Mouse (Mus musculus) heart, embryonic 15.5 days (tissue): ENCODE results near the gene Sntb2. TPM values are rescaled to one million over a fixed set of nuclear protein-coding genes. Genes with fewer than 3 reads are reported as not detected.

Source experiments
- ATAC-seq: fragments of 200-750 bp; cut with Nextera tagmentation; replicated peaks from 2 replicates; pipeline ENCODE4 v1.8.0; 2017; ENCODE audit warnings: low read depth, moderate TSS enrichment; ENCODE audit not compliant: insufficient number of reproducible peaks, insufficient read depth, low FRiP score
- H3K27ac ChIP-seq: fragments of 300-500 bp; sonication (generic); 2 replicates; pipeline ENCODE4 v1.5.1; 2015; ENCODE audit warnings: mild to moderate bottlenecking, inconsistent platforms
- H3K27me3 ChIP-seq: fragments of 300-500 bp; sonication (generic); 2 replicates; pipeline ENCODE4 v1.6.1; 2015; ENCODE audit warnings: inconsistent platforms
- H3K36me3 ChIP-seq: fragments of 300-500 bp; sonication (generic); 2 replicates; pipeline ENCODE4 v1.6.1; 2015; ENCODE audit warnings: mild to moderate bottlenecking, inconsistent platforms
- H3K4me1 ChIP-seq: fragments of 300-500 bp; sonication (generic); replicated peaks from 2 replicates; pipeline ENCODE4 v1.6.1; 2015; ENCODE audit warnings: inconsistent platforms
- H3K4me2 ChIP-seq: fragments of 300-500 bp; sonication (generic); 2 replicates; pipeline ENCODE4 v1.6.1; 2015; ENCODE audit warnings: inconsistent platforms, mild to moderate bottlenecking, moderate library complexity
- H3K4me3 ChIP-seq: fragments of 300-500 bp; sonication (generic); 2 replicates; pipeline ENCODE4 v1.5.1; 2015; ENCODE audit warnings: mild to moderate bottlenecking, inconsistent platforms
- H3K9ac ChIP-seq: fragments of 300-500 bp; sonication (generic); 2 replicates; pipeline ENCODE4 v1.6.1; 2015; ENCODE audit warnings: mild to moderate bottlenecking, inconsistent platforms
- H3K9me3 ChIP-seq: fragments of 300-500 bp; sonication (generic); replicated peaks from 2 replicates; pipeline ENCODE4 v1.6.1; 2016; ENCODE audit warnings: inconsistent platforms
- WGBS: fragments of 180-500 bp; shearing (Covaris S2); methylation state at CpG from one replicate; pipeline ENCODE4 v1.1.7; 2015; ENCODE audit warnings: mixed read lengths; 5-methylcytosine and 5-hydroxymethylcytosine counted together
- polyA plus RNA-seq: library from polyadenylated mRNA; unstranded; fragments of >200 nt; fragmentation: Nextera tagmentation; extraction: Ambion mirVana; gene quantifications from 2 replicates; pipeline ENCODE4 v1.2.1, GENCODE M21; 2015

The Sntb2 gene
- polyA plus RNA-seq, 1 experiment from 2014 or later: 12.6 TPM

GRCm38 (mm10) chr8:106932376-106933065, 3.0 kb upstream of the Sntb2 start:
- WGBS: 12% methylated on average over 22 of the region's 22 CpGs
- Histone ChIP-seq H3K9me3 (no peaks in the 10 kb centered on the region), H3K9ac (peak overlapping the region; percentile 38; the same call in 1 of the 2 replicates), H3K27ac (peak overlapping the region; percentile 26), H3K4me3 (peak overlapping the region; percentile 28), H3K36me3 (no peaks in the 10 kb centered on the region), H3K4me2 (peak overlapping the region; percentile 61), H3K4me1 (peaks cover 18% of the 10 kb centered on the region), H3K27me3 (no peaks in the 10 kb centered on the region)
- ATAC-seq: no peak

GRCm38 (mm10) chr8:106933506-106934143, 1.9 kb upstream of the Sntb2 start:
- peaks cover 26% of the 10 kb centered on the region for H3K4me1 ChIP-seq
- H3K9me3 ChIP-seq: no peaks in the 10 kb centered on the region
- H3K27ac ChIP-seq: no peak overlapping the region
- 89% methylated on average over 4 of the region's 4 CpGs for WGBS
- no peak overlapping the region for H3K9ac ChIP-seq
- H3K4me3 ChIP-seq: no peak overlapping the region
- H3K27me3 ChIP-seq: no peaks in the 10 kb centered on the region
- no peaks in the 10 kb centered on the region for H3K36me3 ChIP-seq
- no peak overlapping the region for H3K4me2 ChIP-seq
- ATAC-seq: no peak

- ATAC-seq: no peak
- Histone ChIP-seq H3K27me3 (no peaks in the 10 kb centered on the region), H3K9ac (no peak overlapping the region), H3K4me2 (no peak overlapping the region), H3K4me3 (no peak overlapping the region), H3K4me1 (peaks cover 26% of the 10 kb centered on the region), H3K9me3 (no peaks in the 10 kb centered on the region), H3K27ac (no peak overlapping the region), H3K36me3 (no peaks in the 10 kb centered on the region)
- WGBS: 79% methylated on average over 16 of the region's 16 CpGs
These were observed 1.1 kb upstream of the Sntb2 start for GRCm38 (mm10) chr8:106934226-106934977.

GRCm38 (mm10) chr8:106935899-106936477, 438 bp downstream of the Sntb2 start:
- H3K9ac ChIP-seq: peak overlapping the region; percentile 80
- peak overlapping the region; percentile 93 for H3K4me3 ChIP-seq
- H3K36me3 ChIP-seq: no peaks in the 10 kb centered on the region
- no peaks in the 10 kb centered on the region for H3K9me3 ChIP-seq
- H3K27me3 ChIP-seq: no peaks in the 10 kb centered on the region
- peak overlapping the region; percentile 92 for H3K27ac ChIP-seq
- under 1% methylated on average over 76 of the region's 76 CpGs for WGBS
- peaks cover 24% of the 10 kb centered on the region for H3K4me1 ChIP-seq
- peak overlapping the region; percentile 84 for H3K4me2 ChIP-seq
- ATAC-seq: peak; percentile 71

GRCm38 (mm10) chr8:106936478-106937051, 1.0 kb downstream of the Sntb2 start:
- Histone ChIP-seq H3K4me1 (peaks cover 24% of the 10 kb centered on the region), H3K9ac (peak overlapping the region; percentile 80), H3K9me3 (no peaks in the 10 kb centered on the region), H3K4me2 (peak overlapping the region; percentile 84), H3K4me3 (peak overlapping the region; percentile 93), H3K36me3 (no peaks in the 10 kb centered on the region), H3K27me3 (no peaks in the 10 kb centered on the region), H3K27ac (peak overlapping the region; percentile 92)
- ATAC-seq: no peak
- WGBS: 1% methylated on average over 26 of the region's 26 CpGs

GRCm38 (mm10) chr8:106937081-106937800, 1.7 kb downstream of the Sntb2 start:
- WGBS: 34% methylated on average over 14 of the region's 14 CpGs
- Histone ChIP-seq H3K36me3 (no peaks in the 10 kb centered on the region), H3K4me1 (peaks cover 23% of the 10 kb centered on the region), H3K4me2 (peak overlapping the region; percentile 84), H3K9ac (peak overlapping the region; percentile 80), H3K9me3 (no peaks in the 10 kb centered on the region), H3K27me3 (no peaks in the 10 kb centered on the region), H3K4me3 (peak overlapping the region; percentile 93), H3K27ac (peak overlapping the region; percentile 92; the same call in 1 of the 2 replicates)
- ATAC-seq: no peak

GRCm38 (mm10) chr8:106941806-106942205, 6.3 kb downstream of the Sntb2 start:
- Histone ChIP-seq H3K4me1 (peaks cover 24% of the 10 kb centered on the region), H3K4me2 (no peak overlapping the region), H3K9ac (no peak overlapping the region), H3K4me3 (no peak overlapping the region), H3K27ac (no peak overlapping the region), H3K27me3 (no peaks in the 10 kb centered on the region), H3K36me3 (no peaks in the 10 kb centered on the region), H3K9me3 (no peaks in the 10 kb centered on the region)
- ATAC-seq: no peak
- 91% methylated on average over 3 of the region's 3 CpGs for WGBS

- H3K9me3 ChIP-seq: no peaks in the 10 kb centered on the region
- H3K9ac ChIP-seq: no peak overlapping the region
- ATAC-seq: no peak
- no peaks in the 10 kb centered on the region for H3K36me3 ChIP-seq
- no peak overlapping the region for H3K4me3 ChIP-seq
- H3K4me2 ChIP-seq: no peak overlapping the region
- peaks cover 9% of the 10 kb centered on the region for H3K4me1 ChIP-seq
- no peaks in the 10 kb centered on the region for H3K27me3 ChIP-seq
- peak overlapping the region; percentile 43 for H3K27ac ChIP-seq
- 81% methylated on average over 3 of the region's 3 CpGs for WGBS
These were observed 8.4 kb downstream of the Sntb2 start for GRCm38 (mm10) chr8:106943874-106944418.

GRCm38 (mm10) chr8:106944756-106945155, 9.2 kb downstream of the Sntb2 start:
- Histone ChIP-seq H3K27ac (peak overlapping the region; percentile 43), H3K9ac (no peak overlapping the region)
- ATAC-seq: 0 out of 2 replicates have a peak, but pooled peaks have one; percentile 35

GRCm38 (mm10) chr8:106948678-106949243, 13.2 kb downstream of the Sntb2 start:
- Histone ChIP-seq H3K27ac (no peak overlapping the region), H3K4me1 (peaks cover 6% of the 10 kb centered on the region; the same call in 1 of the 2 replicates), H3K9me3 (no peaks in the 10 kb centered on the region), H3K36me3 (no peaks in the 10 kb centered on the region), H3K27me3 (no peaks in the 10 kb centered on the region), H3K9ac (no peak overlapping the region), H3K4me3 (no peak overlapping the region), H3K4me2 (no peak overlapping the region)
- WGBS: 87% methylated on average over 3 of the region's 3 CpGs
- ATAC-seq: no peak

More at GRCm38 (mm10) chr8:106944756-106945155, 9.2 kb downstream of the Sntb2 start:
- H3K27me3 ChIP-seq: no peaks in the 10 kb centered on the region
- no peaks in the 10 kb centered on the region for H3K36me3 ChIP-seq
- no peak overlapping the region for H3K4me3 ChIP-seq
- H3K4me2 ChIP-seq: no peak overlapping the region
- H3K9me3 ChIP-seq: no peaks in the 10 kb centered on the region
- 47% methylated on average over 3 of the region's 3 CpGs for WGBS
- H3K4me1 ChIP-seq: peaks cover 9% of the 10 kb centered on the region; the same call in 1 of the 2 replicates
